Mouse (Mus musculus): ENCODE data around the gene Xpo4. TPM values are rescaled to one million over a fixed set of nuclear protein-coding genes. Genes with fewer than 3 reads are reported as not detected.

Xpo4 gene
- polyA plus RNA-seq, 1 experiment = 0.72 TPM

DNA sequence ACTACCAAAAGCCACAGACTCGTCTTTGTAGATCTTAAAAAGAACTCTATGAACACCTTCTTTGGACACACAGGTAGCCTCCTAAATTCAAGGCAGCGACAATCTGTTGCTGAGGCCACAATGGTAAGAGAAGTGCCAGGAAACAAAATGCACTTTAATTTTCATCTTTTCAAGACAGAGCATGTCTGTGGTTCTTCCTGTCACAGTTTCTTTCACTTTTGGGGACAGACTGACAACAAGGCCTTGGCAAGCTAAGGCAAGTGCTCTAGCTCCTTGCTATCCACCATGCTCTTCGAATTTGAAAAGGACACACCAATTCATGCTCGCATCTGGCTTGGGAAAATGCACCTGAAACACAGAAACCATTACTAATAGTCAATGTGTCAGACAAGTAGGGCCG is 72.0 kb downstream of the Xpo4 start:
- Histone ChIP-seq H3K4me1 (ENCODE audit: control insufficient read depth) (no peaks in the 10 kb centered on the region), H3K9me3 (ENCODE audit: control insufficient read depth, low read length) (no peaks in the 10 kb centered on the region), H3K27me3 (ENCODE audit: control insufficient read depth) (no peaks in the 10 kb centered on the region), H3K36me3 (ENCODE audit: control insufficient read depth) (peaks cover 92% of the 10 kb centered on the region), H3K4me3 (replicated peaks) (no peak overlapping the region)
- TF ChIP-seq TAL1 (IDR thresholded peaks at IDR 0.05; ENCODE audit: low read length) = no peak
- TF ChIP-seq GATA1 (IDR thresholded peaks at IDR 0.05; ENCODE audit: low read length) = no peak

- H3K27me3 ChIP-seq (ENCODE audit: control insufficient read depth) = no peaks in the 10 kb centered on the region
- TF ChIP-seq GATA1 (IDR thresholded peaks at IDR 0.05; ENCODE audit: low read length) = no peak
- TF ChIP-seq TAL1 (IDR thresholded peaks at IDR 0.05; ENCODE audit: low read length) = no peak
- no peaks in the 10 kb centered on the region for H3K9me3 ChIP-seq (ENCODE audit: control insufficient read depth, low read length)
- H3K36me3 ChIP-seq (ENCODE audit: control insufficient read depth) = peaks cover 94% of the 10 kb centered on the region
- no peaks in the 10 kb centered on the region for H3K4me1 ChIP-seq (ENCODE audit: control insufficient read depth)
- no peak overlapping the region for H3K4me3 ChIP-seq (replicated peaks)
Measured at GRCm38 (mm10) chr14:57591830-57592229, 73.4 kb downstream of the Xpo4 start.

DNA sequence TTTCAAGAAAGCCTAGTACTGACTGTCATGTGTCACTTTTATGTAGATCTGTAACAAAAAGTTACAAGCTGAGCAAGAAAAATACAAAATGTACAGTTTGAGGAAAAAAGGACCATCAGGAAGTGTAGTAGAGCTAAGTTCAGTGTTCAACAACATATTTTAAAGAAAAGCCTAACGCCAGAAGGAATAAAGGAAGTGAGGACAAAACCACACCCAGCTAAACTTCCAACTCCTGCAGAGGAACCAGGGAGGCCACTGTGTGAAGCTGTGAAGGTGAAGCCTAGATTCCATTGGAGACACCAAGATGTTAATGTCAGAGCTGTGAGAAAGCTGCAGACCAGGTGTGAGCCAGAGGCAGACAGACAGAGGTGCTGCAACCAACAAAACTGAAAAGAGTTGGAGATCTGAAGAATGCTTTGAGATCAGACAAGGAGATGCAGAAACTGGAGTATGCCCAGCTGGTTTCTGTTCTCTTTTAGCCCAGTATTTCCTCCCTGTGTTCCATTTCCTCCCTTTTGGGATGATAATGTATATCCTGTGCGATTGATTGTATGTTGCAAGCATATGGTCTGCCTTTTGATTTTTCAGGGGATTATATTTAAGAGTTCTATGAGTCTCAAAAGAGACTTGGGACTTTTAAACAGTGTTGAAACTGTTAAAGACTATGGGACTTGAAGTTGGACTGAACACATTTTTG is 88.7 kb downstream of the Xpo4 start:
- TF ChIP-seq TAL1 (IDR thresholded peaks at IDR 0.05; ENCODE audit: low read length) (no peak), GATA1 (IDR thresholded peaks at IDR 0.05; ENCODE audit: low read length) (no peak)
- Histone ChIP-seq H3K27me3 (ENCODE audit: control insufficient read depth) (no peaks in the 10 kb centered on the region), H3K36me3 (ENCODE audit: control insufficient read depth) (peaks cover 48% of the 10 kb centered on the region), H3K4me3 (replicated peaks) (no peak overlapping the region), H3K4me1 (ENCODE audit: control insufficient read depth) (peaks cover 5% of the 10 kb centered on the region), H3K9me3 (ENCODE audit: control insufficient read depth, low read length) (peaks cover 4% of the 10 kb centered on the region; the same call in 1 of the 2 replicates)

DNA sequence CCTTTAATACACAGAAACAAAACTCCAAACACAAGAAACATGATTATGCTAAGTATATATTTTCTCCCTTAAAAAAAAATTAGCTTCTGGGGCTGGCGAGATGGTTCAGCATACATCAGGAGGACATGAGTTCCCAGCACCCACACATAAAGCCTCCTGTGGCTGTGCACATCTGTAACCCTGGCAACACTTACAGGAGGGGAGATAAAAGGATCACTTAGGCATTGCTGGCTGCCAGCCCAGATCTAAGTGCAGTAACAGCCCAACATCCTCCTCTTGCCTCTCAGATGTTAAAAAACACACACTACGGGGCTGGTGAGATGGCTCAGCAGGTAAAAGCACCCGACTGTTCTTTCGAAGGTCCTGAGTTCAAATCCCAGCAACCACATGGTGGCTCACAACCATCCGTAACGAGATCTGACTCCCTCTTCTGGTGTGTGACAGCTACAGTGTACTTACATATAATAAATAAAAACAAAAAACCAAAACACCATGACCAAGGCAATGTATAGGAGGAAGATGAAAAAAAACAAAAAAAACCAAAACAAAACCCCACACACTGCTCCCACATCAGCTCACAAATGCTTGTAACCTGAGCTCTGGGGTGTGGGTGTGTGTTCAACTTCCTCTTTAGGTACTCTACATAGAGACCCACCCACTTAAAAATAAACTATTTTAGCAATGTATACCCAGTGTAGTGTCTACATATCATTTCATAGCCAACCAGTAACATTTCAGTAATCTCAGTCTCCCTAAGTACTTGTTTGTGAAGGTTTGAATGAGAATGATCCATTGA is 90.2 kb downstream of the Xpo4 start:
- Histone ChIP-seq H3K4me3 (replicated peaks) (no peak overlapping the region), H3K4me1 (ENCODE audit: control insufficient read depth) (peaks cover 15% of the 10 kb centered on the region), H3K36me3 (ENCODE audit: control insufficient read depth) (peaks cover 33% of the 10 kb centered on the region), H3K27me3 (ENCODE audit: control insufficient read depth) (no peaks in the 10 kb centered on the region), H3K9me3 (ENCODE audit: control insufficient read depth, low read length) (peaks cover 4% of the 10 kb centered on the region; the same call in 1 of the 2 replicates)
- TF ChIP-seq GATA1 (IDR thresholded peaks at IDR 0.05; ENCODE audit: low read length) = no peak
- TF ChIP-seq TAL1 (IDR thresholded peaks at IDR 0.05; ENCODE audit: low read length) = no peak

DNA sequence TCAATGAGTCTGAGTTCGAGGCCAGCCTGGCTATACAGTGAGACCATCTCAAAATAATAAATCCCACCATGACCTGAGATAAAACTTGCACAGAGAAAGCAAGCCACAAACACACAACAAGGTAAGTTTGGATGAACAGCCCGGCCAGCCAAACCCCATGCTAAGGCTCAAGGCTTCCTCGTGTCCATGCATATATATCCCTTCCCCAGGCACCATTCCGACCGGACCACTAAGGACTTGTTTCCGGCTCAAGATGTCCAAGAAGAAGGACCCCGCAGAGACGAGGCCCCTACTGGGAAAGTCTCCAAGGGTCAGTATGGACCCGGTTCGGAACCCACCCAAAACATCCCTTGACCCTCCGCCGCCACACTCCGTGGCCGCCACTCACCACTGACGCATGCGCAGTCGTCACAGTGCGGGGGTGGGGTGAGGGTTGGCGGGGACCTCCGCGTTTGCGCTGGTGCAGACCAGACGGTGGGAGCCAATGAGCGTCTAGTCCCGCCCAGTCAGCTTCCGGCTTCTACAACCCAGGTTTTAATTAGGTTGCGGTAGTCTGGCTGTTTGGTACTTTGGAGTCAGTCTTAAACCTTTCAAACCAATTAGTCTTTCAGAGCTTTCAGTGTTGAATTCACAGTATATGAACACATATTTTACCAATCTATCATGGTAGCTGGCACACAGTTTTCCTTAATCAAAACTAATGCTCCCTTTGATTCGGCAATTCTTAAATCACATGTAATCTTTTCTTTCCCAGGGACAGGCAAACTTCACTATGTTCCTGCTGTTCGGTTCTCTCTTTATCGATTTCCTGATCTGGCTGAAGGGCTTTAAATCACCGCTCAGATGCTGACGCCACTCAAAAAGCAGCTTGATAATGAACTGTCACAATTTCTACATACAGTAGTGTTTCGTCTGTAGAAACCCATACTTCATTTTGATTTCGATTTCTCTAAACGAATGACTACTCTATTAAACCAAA is 93.8 kb downstream of the Xpo4 start, which contains the start of gene Eef1akmt1:
Gene Eef1akmt1, minus strand, starts transcription at position 458 of the 979 bp plus-strand sequence.
- peak within 1 kb of the TSS; percentile 79 for H3K4me3 ChIP-seq (replicated peaks)
- peaks cover 16% of the 10 kb centered on the region for H3K4me1 ChIP-seq (ENCODE audit: control insufficient read depth)
- peaks cover 7% of the 10 kb centered on the region for H3K36me3 ChIP-seq (ENCODE audit: control insufficient read depth)
- H3K27me3 ChIP-seq (ENCODE audit: control insufficient read depth) = no peaks in the 10 kb centered on the region
- TF ChIP-seq GATA1 (IDR thresholded peaks at IDR 0.05; ENCODE audit: low read length) (peak; percentile 17; the same call in 1 of the 2 replicates), TAL1 (IDR thresholded peaks at IDR 0.05; ENCODE audit: low read length) (no peak)
- H3K9me3 ChIP-seq (ENCODE audit: control insufficient read depth, low read length) = peaks cover 4% of the 10 kb centered on the region; the same call in 1 of the 2 replicates

GRCm38 (mm10) chr14:57565626-57566025 is 99.6 kb downstream of the Xpo4 start:
- no peaks in the 10 kb centered on the region for H3K27me3 ChIP-seq (ENCODE audit: control insufficient read depth)
- no peaks in the 10 kb centered on the region for H3K9me3 ChIP-seq (ENCODE audit: control insufficient read depth, low read length)
- peaks cover 4% of the 10 kb centered on the region for H3K4me1 ChIP-seq (ENCODE audit: control insufficient read depth)
- TF ChIP-seq TAL1 (IDR thresholded peaks at IDR 0.05; ENCODE audit: low read length) (no peak), GATA1 (IDR thresholded peaks at IDR 0.05; ENCODE audit: low read length) (no peak)
- peaks cover 6% of the 10 kb centered on the region for H3K36me3 ChIP-seq (ENCODE audit: control insufficient read depth)
- H3K4me3 ChIP-seq (replicated peaks) = no peak overlapping the region

DNA sequence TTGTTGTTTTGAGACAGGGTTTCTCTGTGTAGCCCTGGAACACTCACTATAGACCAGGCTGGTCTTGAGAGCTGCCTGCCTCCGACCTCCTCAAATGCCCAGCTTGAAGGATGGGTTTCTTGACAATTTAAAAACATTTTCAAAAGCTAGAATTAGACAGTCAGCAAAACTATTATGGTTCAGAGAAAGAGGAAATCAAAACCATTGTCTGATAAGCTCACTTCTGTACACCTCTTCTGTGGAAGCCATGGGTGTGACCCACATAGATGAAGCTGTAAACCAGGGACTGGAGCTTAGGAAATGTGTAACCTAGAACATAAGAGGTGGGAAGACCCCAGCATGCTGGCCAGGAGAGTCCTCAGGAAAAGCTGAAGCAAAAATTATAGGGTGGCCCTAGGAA is 108.3 kb downstream of the Xpo4 start:
- Histone ChIP-seq H3K4me1 (ENCODE audit: control insufficient read depth) (no peaks in the 10 kb centered on the region), H3K4me3 (replicated peaks) (no peak overlapping the region), H3K36me3 (ENCODE audit: control insufficient read depth) (peaks cover 2% of the 10 kb centered on the region), H3K27me3 (ENCODE audit: control insufficient read depth) (no peaks in the 10 kb centered on the region), H3K9me3 (ENCODE audit: control insufficient read depth, low read length) (no peaks in the 10 kb centered on the region)
- TF ChIP-seq GATA1 (IDR thresholded peaks at IDR 0.05; ENCODE audit: low read length) = no peak
- no peak for TF ChIP-seq TAL1 (IDR thresholded peaks at IDR 0.05; ENCODE audit: low read length)

- peaks cover 2% of the 10 kb centered on the region for H3K36me3 ChIP-seq (ENCODE audit: control insufficient read depth)
- H3K4me1 ChIP-seq (ENCODE audit: control insufficient read depth) = no peaks in the 10 kb centered on the region
- H3K27me3 ChIP-seq (ENCODE audit: control insufficient read depth) = no peaks in the 10 kb centered on the region
- TF ChIP-seq GATA1 (IDR thresholded peaks at IDR 0.05; ENCODE audit: low read length) (no peak), TAL1 (IDR thresholded peaks at IDR 0.05; ENCODE audit: low read length) (no peak)
- H3K4me3 ChIP-seq (replicated peaks) = no peak overlapping the region
- no peaks in the 10 kb centered on the region for H3K9me3 ChIP-seq (ENCODE audit: control insufficient read depth, low read length)
Measured at GRCm38 (mm10) chr14:57555471-57556070, 109.7 kb downstream of the Xpo4 start.

Measured in erythroblast, embryonic 14.5 days (primary cell).